Mouse (Mus musculus) heart, postnatal 0 days (tissue): ENCODE measurements at regions not wholly inside any gene's neighbourhood (a gene's known extent, or its start where the extent isn't known, plus 50 kb on each side); places are given as distances from the start of the nearest gene placed in this dataset.

ENCODE experiments used
- CTCF ChIP-seq: IDR thresholded peaks from 2 replicates; pipeline ENCODE4 v1.5.1; 2016; ENCODE audit warnings: antibody characterized with exemption, control low read depth, low read depth
- EP300 ChIP-seq: IDR thresholded peaks from 2 replicates; pipeline ENCODE4 v1.6.1; 2016; ENCODE audit warnings: antibody characterized with exemption, low read depth

DNA sequence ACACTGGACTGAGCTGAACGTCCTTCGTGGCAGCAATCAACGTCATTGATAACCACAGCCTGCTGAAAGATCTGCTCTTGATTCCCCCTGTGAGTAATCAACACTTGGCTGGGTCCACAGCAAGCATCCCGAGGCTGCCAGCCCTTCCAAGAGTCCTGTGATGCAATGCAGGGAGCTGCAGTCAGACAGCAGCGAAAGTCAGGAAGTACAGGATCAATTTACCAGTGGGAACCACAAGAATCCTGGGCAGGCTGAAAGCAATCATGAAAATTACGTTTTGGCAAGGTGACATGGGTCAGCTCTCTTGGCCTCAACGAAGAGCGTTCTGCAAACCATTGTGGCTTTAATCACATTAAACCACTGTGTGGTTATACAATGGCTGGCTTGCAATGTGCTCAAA lies 95.8 kb upstream of the Slc1a3 start:
- no peak for TF ChIP-seq CTCF
- TF ChIP-seq EP300, result no peak
